Mouse (Mus musculus) cerebellum, adult 2 months (tissue): ENCODE data around the gene Miip.

Source experiments
- CTCF ChIP-seq: fragments of 200-500 bp; IDR thresholded peaks from 2 replicates; pipeline ENCODE4 v1.5.1; 2011; ENCODE audit warnings: low read depth, mild to moderate bottlenecking, control low read depth, low read length, moderate library complexity, borderline replicate concordance; ENCODE audit not compliant: insufficient read depth
- POLR2A ChIP-seq: fragments of 200-500 bp; IDR thresholded peaks from 2 replicates; pipeline ENCODE4 v1.6.1; 2011; ENCODE audit warnings: low read length, control low read depth, borderline replicate concordance; ENCODE audit not compliant: insufficient read depth

GRCm38 (mm10) chr4:147875852-147876575, 7.4 kb upstream of the Miip start:
- TF ChIP-seq CTCF (no peak), POLR2A (no peak)
